In genomic region chrX:36982892-36983653, GRCm38 (mm10) we compare ENCODE assay signal across 8 mouse cellular contexts. TPM values are rescaled to one million over a fixed set of nuclear protein-coding genes. Genes with fewer than 3 reads are reported as not detected.
DNase-seq lines count a peak whose midpoint lies in the region; ATAC-seq and TF ChIP-seq lines count a peak whose summit lies in the region.

No protein-coding gene starts in this region.

- H3K36me3 ChIP-seq in heart, embryonic 12.5 days, result no peaks in the 10 kb centered on the region

- H3K27ac ChIP-seq in heart, embryonic 12.5 days (ENCODE audit: poor library complexity, severe bottlenecking), result peak overlapping the region; percentile 73

- DNase-seq in heart, postnatal 25 days (ENCODE audit: low spot score), result no peak
- peak; percentile 54 for DNase-seq in A20 (ENCODE audit: low read depth, low spot score)
- DNase-seq in brain, embryonic 14.5 days (ENCODE audit: low read depth), result peak; percentile 31
- peak; percentile 31 to 58 for DNase-seq in kidney, postnatal 25 days
- DNase-seq in lung, adult 18-20 months, result no peak
- no peak for DNase-seq in spleen, postnatal 4 days (ENCODE audit: low spot score in 2 of 2)
- DNase-seq in adrenal gland, adult 8-10 months, result no peak

- H3K4me3 ChIP-seq in heart, embryonic 12.5 days, result no peak overlapping the region

- no peak for TF ChIP-seq POLR2A in brain, embryonic 14.5 days (IDR thresholded peaks at IDR 0.05; ENCODE audit: borderline replicate concordance, extremely low read depth, insufficient read depth, insufficient read length, poor library complexity, severe bottlenecking)

- no peaks in the 10 kb centered on the region for H3K27me3 ChIP-seq in heart, embryonic 12.5 days (replicated peaks)

- no peak for TF ChIP-seq CTCF in brain, embryonic 14.5 days (IDR thresholded peaks at IDR 0.05; ENCODE audit: borderline replicate concordance, extremely low read depth, insufficient read depth, insufficient read length)

- intact Hi-C loops in heart, postnatal 25 days (cut with DNase I), result no loop called here

- WGBS in heart, embryonic 12.5 days, result 41% methylated on average over 8 of the region's 8 CpGs

- H3K9ac ChIP-seq in heart, embryonic 12.5 days, result no peak overlapping the region

- ATAC-seq in heart, embryonic 12.5 days (ENCODE audit: insufficient number of reproducible peaks, low FRiP score), result no peak

- no peaks in the 10 kb centered on the region for H3K9me3 ChIP-seq in heart, embryonic 12.5 days (replicated peaks)

- peak overlapping the region; percentile 13; the same call in 1 of the 2 replicates for H3K4me2 ChIP-seq in heart, embryonic 12.5 days

- H3K4me1 ChIP-seq in heart, embryonic 12.5 days (replicated peaks), result peaks cover 25% of the 10 kb centered on the region

RNA-seq across cellular contexts. Expression of gene Sept6, which starts 8.5 kb away (rescaled TPM):
- polyA plus RNA-seq in heart, embryonic 12.5 days (2016; fragmentation: Nextera tagmentation; extraction: Ambion mirVana), result 38.9 and 40.0 TPM in 2 replicates
- total RNA-seq in heart, postnatal 25 days (2021), result 1 to 10 TPM; 4.6 to 5.4 TPM
- polyA plus RNA-seq in brain, embryonic 14.5 days (2012; rRNA removed), result 54.2 and 61.6 TPM in 2 replicates
- total RNA-seq in adrenal gland, adult 8-10 months (2022), result 10 to 100 TPM; 21.4 to 45.9 (median 31.0) TPM

Comparison
In these comparisons a context has a peak if more than half of its experiments do, and no peak if none do; other contexts are left out.
1. DNase-seq: peak in A20 (single experiment), brain, embryonic 14.5 days (single experiment) and kidney, postnatal 25 days (2 of 2); none in heart, postnatal 25 days (single experiment), lung, adult 18-20 months (0 of 2), spleen, postnatal 4 days (0 of 2) and adrenal gland, adult 8-10 months (single experiment).